Mouse (Mus musculus): ENCODE data around the gene Dusp10.

Gene Dusp10

DNA sequence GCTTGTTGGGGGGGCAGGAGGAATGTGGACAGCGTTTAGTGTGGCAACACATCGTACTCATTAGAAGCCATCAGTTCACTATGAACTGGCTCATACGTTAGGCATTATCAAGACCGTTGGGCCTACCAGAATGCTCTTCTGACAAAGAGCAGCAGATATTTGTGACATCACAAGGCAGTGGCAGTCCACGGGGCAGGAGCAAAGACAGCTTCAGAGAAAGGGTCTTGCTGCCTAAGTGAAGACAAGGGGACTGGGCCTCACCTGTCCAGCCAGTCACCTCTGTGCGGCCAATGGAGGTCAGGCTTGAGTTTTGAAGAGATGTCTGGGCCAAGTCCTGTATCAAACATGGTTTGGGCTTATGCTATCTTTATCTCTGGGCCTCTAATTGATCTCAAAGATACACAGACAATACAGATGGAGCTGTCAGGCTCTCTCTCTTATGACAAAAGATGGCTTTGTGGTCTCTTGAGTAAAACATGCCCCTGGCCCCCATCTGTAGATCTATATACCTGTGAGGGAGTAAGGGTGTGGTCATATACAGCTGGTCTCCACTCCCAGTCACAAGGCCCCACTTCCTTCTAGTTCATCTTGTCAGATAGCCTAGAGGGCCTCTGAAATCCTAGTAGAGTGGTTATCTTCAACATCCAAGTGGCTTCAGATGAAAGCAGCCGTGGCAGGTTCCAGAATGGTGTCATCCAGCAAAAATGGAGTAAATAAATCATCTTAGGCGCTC lies 17.1 kb downstream of the Dusp10 start:
- no peak for DNase-seq (ENCODE audit: low read depth, low spot score)

DNA sequence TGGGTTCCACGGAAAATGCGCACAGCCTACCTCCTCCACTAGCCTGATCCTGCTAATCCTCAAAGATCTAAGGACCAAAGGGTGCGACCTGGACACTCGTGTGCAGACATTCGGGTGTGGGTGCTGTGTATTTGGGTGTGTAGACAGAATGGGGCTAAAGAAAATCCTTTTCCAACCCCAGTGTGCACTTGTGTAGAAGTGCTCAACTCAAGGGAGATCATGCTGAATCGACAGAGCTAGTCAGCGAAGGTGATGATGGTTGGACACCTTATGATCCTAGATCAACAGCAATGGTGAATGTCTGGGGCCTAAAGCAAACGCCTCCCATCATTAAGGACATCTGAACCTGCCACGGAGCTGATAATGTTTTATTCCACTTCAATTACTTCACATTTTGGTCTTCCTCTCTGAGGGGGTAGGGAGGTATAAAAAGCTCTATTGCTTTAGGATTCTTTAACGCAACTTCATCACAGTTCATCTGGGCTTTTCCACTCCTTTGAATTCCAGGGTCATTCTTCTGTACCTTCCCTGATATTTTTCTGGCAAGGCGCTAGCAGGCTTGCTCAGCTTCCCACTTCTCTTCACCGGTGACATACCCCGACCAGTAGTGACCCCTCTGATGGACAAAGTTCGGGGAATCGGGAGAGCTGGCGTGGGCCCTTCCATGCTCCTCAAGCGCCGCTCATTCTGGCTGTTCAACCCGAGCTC lies 19.7 kb downstream of the Dusp10 start:
- no peak for DNase-seq (ENCODE audit: low read depth, low spot score)

DNA sequence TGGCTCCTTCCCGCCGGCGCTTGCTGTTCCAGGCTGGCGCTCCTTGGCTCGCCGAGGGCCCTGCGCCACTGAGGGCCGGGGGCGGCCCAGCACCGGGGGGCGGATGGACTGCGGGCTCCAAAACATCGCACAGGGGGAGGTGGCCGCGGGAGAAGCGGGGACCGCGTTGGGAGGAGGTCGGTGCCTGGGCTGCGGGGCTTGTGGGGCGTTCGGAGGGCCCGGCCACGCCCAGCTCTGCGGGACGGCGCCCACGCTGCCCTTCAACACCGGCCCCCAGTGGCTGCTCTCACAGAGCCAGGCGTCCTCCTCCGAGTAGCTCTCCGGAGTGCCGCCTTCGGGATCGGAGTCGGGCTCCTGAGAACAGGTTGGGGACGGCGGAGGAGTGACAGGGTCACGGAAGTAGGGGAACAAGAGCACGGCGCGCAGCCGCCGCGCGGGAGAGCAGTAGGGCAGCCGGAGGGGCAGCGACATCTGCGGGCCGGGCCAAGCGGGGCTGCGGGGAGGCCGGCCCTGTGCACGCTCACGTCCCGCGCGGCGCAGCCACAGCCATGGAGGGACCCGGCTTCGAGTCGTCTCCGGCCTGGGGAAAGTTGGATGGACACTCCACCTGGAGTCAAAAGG lies 20.4 kb downstream of the Dusp10 start:
- peak; percentile 24 for DNase-seq (ENCODE audit: low read depth, low spot score)

DNA sequence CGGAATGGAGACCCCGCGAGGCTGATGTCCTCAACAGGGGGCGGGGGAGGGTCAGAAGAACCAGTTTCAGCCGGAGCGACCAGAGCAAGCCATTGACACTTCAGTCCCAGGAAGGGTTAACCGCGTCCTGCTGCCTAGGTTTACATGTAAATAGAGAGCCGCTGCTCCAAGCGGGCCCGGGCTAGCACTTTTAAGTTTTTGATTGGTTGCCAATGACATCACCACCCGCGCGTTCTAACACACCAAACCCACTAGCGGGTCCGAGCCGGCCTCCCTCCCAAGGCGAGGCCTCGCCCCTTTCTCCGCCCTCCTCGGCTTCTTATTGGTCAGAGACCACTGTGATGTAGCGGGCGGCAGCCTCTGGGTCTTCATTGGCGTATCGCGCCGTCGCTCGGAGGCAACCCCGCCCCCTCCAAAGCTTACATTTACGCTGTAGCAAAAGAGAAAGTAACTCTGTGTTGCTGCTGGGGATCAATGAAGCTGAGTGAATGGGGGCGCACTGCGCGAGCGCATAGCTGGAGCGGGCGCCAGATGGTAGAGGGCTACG lies 21.0 kb downstream of the Dusp10 start, which contains the start of gene 1700056E22Rik:
Gene 1700056E22Rik, minus strand, starts transcription at position 291 of the 547 bp plus-strand sequence.
- peak; percentile 98 for DNase-seq (ENCODE audit: low read depth, low spot score)

DNA sequence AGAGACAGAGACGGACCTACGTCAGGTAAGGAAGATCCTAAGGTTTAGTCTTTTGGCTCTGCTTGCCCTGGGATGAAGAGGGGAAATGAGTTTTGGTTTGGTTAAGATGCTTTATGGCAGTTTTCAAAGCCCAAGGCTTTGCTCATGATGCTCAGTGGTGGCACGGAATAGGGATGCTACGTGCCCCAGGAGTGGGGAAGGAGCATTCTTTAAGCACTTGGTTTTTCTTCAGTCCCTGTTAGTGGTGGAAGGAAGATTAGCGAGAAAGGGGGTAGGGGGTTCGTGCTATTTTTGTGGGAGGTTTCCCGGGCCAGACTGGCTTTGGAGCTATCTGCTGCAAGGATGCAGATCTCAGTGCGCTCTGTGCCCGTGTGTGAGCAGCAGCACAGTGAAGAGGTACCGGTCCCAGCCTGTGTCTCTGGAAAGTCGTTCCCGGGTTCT lies 21.7 kb downstream of the Dusp10 start:
- DNase-seq (ENCODE audit: low read depth, low spot score), result peak; percentile 24

DNA sequence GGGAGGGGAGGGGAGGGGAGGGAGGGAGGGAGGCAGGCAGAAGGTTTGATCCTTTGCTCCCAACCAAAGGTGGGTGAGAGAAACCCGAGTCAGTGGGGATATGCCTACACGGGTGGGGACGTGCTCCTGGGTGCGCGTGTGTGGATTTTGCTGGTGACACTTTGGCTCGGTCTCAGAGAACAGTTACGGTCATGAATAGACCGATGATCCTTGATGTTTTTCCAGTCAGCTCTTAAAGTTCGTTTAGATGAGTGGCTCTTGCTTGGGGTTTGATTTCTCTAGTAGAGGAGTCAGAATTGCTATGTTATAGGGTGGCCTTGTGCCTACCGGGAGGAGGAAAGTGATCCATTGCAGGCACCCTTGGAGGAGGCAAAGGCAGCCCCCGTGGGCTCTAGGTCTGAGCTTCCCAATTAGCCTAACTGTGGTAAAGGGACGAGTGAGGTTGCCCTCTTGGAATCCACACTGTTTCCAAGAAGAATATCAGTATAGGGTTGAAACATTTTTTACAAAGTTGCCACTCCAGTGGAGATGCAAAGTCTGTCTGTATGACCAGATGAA lies 22.3 kb downstream of the Dusp10 start:
- DNase-seq (ENCODE audit: low read depth, low spot score), result no peak

DNA sequence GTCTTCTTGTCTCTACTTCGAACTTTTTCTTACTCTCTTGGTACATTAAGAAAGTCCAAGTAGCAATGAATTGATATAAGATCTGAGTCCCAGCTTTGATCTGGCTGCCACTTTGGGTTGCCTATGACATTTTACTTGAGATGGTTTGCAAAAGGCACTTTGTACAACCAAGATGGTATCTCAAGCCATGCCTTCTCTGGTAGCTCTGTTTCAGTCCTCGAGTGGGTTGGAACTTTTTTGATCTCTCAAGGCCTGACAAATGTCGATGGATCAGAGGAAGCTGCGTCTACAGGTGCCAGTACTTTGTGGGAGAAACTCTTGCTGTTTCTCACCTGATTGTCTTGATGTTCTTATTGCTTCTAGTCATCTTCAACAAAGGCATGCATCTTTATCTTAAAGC lies 24.7 kb downstream of the Dusp10 start:
- DNase-seq (ENCODE audit: low read depth, low spot score), result no peak

DNA sequence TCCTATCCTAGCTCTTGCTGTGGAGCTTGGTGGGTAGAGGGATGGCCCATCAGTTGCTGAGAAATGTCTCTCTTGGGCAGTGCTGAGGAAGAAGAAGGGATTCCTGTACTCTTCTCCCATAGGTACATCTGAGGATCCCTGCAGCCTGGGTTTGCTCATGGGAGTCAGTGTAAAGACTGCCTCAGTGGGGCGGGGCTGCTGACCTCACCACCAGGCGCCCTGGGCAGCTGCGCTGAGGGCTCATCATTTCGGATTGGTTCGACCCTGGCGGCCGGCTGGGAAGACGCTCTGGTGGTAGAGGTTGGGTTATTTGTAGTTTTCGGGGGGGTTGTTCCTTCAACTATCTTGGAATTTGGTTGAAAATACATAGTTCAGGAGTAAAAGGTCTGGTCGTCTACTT lies 26.2 kb downstream of the Dusp10 start:
- DNase-seq (ENCODE audit: low read depth, low spot score), result no peak

DNA sequence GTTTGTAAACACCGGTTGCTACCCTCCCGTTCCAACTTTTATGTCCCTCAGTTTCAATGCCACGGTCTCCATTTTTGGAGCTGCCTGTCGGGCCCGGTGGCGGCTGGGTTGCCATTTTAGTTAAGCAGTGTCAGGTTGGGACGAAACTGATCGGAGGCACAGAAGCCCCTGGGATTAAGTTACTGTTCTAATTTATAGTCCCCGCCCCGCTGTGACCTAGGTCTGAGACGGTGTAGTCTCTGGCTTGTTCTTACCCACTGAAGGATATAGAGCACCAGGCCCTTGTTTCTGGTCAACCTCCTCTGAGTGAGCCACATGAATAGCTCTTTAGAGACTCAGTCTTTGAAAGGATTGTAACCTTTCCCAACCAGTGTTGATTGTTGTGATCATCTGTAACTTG lies 27.1 kb downstream of the Dusp10 start:
- DNase-seq (ENCODE audit: low read depth, low spot score), result no peak

DNA sequence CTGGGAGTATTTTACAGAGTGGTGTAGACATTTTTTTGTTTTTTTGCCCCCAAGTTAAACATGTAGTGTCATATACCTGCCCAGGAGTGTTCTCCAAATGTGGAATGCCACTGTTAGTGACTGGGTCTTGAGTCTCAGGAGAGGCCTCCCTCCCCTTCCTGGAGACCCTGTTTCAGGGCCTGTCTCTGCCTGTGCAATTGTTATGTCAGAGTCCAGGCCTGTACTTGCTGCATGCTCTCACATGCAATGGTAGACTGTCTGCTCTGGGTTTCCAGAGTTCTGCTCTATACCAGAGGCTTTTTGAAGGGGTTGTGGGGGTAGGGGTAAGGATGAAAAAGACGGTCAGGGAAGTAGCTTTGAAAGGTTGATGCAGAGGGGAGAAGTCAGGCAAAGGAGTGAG lies 27.8 kb downstream of the Dusp10 start:
- no peak for DNase-seq (ENCODE audit: low read depth, low spot score)

DNA sequence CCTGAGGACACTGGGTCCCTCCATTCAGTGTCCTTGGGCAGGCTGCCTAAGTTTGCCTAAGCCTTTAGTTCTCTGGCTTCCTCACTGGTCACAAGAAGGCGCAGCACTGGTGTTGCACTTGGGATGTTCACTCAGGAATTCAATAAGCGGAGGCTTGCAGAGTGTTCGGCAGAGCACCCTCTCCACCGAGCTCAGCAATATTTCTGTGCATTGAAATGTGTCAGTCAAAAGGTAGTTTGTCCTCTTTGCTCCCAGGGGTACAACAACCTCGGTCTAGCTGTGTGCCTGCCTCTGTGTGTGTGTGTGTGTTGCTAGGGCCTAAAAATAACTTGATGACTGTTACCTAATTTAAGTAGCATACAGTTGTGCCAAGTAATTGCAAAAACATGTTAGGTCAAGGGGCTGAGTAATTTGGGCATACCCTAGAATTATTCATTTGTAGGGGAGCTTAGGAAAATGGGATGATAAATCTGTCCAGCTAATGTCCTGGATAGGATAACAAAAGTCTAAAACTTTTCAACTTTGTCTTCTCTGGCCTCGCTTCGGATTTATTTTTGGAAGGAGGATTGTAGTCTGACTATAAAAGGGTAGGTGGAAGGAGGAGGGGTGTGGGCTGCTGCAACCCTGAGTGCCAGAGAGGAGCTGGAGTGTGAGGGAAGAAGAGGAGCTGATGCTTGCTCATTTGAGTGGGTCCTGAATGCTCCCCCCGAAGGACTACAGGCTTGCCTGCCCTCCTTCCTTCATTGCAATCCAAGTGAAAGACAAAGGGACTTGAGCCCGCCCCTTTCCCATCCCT lies 28.9 kb downstream of the Dusp10 start:
- no peak for DNase-seq (ENCODE audit: low read depth, low spot score)

DNA sequence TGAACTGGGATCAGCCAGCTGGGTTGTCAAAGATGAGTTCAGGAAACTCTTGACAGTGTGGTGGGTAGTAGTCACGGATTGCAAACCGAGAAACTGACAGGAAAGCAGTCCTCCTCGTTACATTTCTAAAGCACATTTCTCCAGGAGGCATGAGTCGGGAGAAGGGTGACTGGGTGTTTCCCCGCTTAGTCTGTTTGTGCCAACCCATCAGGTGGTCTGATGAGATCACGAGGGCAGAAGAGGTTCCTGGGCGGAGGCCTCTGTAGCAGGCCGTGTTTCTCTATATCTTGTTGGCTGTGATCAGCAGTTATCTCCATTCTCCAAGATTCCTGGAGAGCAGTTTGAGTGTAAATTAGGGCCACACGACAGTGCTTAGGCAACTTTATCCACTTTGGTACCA lies 29.6 kb downstream of the Dusp10 start:
- DNase-seq (ENCODE audit: low read depth, low spot score), result no peak

DNA sequence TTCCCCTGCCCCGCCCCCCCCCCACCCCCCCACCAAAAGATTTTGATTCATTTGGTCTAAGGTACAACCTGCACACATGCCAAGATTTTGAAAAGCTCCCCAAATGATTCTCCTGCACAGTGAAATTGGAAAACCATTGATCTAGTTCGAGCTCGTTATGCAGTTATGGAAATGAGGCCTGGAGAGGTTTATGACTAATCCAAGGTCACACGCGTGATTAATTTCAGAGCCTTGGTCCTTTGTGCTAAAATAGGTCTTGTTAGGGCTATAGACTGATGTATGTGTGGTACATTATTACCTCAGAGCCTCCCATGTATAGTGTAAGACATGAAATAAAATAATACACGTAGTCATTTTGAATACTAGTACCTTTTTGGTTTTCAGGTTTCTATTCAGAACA lies 30.3 kb downstream of the Dusp10 start:
- no peak for DNase-seq (ENCODE audit: low read depth, low spot score)

DNA sequence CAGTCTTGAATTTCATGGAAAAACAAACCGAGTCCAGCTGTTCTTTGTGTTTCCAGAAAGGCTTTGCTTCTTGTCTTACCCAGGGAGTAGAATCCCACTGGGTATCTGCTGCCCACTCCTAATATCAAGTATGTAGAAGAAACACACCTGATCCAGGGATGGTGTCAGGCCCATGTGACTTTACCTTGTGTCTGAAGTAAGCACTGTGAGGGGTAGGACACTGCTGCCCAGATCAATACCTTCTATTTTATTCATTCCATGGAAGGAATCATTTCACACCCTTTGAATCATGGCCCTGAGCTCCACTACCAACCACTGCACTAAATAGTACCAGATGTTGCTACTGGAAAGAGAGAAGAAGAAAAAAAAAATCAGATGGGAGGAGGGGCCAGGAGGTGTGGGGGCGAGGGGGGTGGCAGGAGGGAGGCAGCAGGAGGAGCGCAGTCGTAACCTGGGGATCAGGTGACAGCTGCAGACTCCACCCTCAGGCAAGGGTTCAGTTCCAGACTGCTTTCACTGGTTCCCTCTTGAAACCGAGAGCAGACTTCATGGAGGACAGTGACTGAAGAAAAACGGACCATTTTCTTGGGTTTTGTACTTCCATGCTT lies 33.1 kb downstream of the Dusp10 start:
- no peak for DNase-seq (ENCODE audit: low read depth, low spot score)

DNA sequence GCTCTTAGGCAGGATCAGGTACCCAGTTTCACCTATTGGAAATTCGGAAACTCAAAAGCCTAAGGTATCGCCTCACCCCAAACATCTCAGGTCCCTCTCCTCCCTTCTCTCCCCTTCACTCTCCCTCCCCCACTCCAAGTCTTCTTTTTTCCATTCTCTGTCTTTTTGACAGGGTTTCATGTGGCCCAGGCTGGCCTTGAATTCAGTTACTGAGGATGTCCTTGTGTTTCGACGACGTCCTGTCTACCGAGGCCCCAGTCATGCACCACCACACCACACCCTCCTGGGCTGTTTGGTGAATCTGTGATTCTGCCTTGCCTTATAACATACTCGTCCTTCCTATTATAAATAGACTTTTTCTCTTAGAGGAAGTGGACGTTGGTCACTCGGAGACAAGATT lies 34.7 kb downstream of the Dusp10 start:
- DNase-seq (ENCODE audit: low read depth, low spot score), result no peak

DNA sequence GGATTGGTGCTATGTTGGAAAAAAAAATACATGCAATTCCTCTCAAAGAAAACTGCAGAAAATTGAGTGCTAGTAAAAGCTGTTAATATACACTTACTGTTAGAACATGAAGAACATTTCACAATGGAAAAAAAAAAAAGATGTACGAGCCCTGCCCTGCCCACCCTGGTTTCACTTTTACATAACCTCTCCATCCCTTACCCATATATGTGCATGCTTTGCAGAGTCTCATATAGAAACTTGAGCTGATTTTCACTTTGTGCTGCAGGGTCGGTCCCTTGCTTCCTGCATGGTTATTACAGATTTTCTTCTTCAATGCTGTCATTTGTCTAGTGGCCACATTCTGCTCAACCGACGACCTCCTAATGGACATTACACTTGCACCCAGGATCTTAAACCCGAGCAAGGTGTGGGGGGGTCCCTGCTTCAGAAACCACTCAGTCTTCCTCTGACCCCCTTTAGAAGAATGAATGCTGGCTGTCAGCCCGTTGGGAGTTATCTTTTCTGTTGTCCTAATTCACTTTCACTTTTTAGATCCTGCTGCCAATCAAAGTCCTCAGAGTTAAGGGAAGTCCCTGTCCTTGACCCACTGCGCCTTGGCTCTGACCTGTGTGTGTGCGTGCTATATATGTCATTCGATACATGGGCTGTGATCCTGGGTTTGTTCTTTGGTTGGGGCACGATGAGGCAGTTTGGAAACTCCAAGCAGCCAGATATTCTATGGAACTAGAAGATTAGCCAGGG lies 35.7 kb downstream of the Dusp10 start:
- DNase-seq (ENCODE audit: low read depth, low spot score), result no peak

DNA sequence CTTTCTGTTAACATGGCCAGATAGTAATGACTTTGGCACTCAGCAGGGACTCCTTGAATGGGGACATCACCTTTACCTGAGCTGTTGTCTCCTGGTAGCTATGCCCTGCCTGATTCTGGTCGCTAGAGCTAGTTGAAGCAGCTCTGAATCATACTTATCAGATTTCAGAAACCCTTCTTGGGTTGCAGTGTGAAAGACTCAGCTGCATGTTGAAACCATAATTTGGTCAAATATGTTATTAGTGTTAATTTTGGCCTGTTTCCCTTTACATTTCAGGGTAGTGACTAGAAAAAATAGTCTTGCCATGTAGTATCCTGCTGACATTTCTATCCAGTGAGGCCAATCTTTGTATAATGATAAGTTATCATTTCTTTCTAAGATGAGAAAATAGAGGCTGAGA lies 38.2 kb downstream of the Dusp10 start:
- no peak for DNase-seq (ENCODE audit: low read depth, low spot score)

DNA sequence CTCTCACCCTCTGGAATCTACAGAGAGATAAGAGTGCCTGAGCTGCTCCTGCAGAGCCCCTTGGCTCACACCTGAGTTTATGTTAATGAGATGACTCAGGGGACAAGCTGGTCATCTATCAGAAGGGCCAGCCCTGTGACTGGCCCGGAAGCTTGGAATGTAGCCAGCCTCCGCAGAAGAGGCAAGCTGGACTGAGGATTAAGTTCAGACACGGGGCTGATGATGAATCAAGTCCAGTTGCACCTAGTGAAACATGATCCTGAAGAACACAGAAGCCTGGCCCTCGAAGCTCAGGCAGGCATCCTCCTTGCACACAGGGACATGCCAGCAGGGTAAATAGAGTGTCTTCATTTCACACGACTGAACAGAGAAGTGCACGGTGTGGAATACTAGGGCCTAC lies 38.7 kb downstream of the Dusp10 start:
- DNase-seq (ENCODE audit: low read depth, low spot score), result no peak

DNA sequence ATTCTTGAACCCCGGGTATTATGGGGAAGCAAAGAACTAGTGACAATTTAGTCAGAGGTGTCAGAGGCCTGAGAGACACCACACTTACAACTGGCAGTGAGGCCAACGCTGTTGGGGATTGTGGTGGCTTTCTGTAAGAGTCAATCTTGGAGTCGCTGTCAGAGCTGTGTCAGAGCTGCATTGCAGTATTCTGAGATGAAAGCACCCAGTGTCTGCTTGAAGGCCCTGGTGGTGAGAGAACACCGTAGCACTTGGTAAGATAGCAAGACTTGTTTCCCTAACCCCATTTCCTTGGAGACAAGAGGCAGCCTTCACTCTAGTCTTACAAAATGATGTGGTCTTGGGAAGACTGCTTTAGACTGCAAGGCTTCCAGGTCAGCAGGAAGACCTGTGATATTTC lies 39.2 kb downstream of the Dusp10 start:
- no peak for DNase-seq (ENCODE audit: low read depth, low spot score)

DNA sequence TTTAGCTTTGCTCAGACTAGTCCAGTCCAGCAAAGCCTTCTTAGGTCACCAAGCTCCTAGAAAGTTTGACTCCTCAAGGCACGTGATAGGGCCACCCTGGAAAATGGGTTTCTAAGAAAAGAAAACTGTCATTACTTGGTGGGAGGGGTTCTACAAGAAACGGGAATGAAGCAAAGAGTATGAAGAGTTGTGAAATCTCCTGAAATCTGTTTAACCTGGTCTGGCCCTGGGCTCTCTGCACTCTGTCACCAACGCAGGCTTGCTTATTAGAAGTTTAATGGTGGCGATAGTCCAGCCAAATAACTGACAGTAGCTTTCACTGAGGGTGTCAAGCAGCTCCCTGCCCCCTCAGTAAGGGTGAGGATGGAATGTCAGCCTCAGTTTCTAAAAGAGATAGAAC lies 40.0 kb downstream of the Dusp10 start:
- DNase-seq (ENCODE audit: low read depth, low spot score), result no peak

All from telencephalon, adult 2 months (tissue).